Mouse (Mus musculus) intestine, embryonic 16.5 days (tissue): ENCODE results near the gene Tet3. TPM values are rescaled to one million over a fixed set of nuclear protein-coding genes. Genes with fewer than 3 reads are reported as not detected.

ENCODE experiments used
- ATAC-seq: fragments of 200-750 bp; cut with Nextera tagmentation; 2 replicates; pipeline ENCODE4 v1.8.0; 2017; ENCODE audit warnings: moderate TSS enrichment, moderate library complexity
- H3K27ac ChIP-seq: fragments of 300-500 bp; sonication (generic); 2 replicates; pipeline ENCODE4 v1.5.1; 2014; ENCODE audit warnings: mild to moderate bottlenecking, low read length
- H3K27me3 ChIP-seq: fragments of 300-500 bp; sonication (generic); replicated peaks from 2 replicates; pipeline ENCODE4 v1.6.1; 2014; ENCODE audit warnings: low read length, control low read depth, mixed read lengths; ENCODE audit not compliant: control insufficient read depth, insufficient read depth
- H3K36me3 ChIP-seq: fragments of 300-500 bp; sonication (generic); 2 replicates; pipeline ENCODE4 v1.6.1; 2014; ENCODE audit warnings: low read length, control low read depth; ENCODE audit not compliant: control insufficient read depth, insufficient read depth
- H3K4me1 ChIP-seq: fragments of 300-500 bp; sonication (generic); 2 replicates; pipeline ENCODE4 v1.6.1; 2014; ENCODE audit warnings: low read length, control low read depth, mixed read lengths; ENCODE audit not compliant: control insufficient read depth, insufficient read depth
- H3K4me2 ChIP-seq: fragments of 300-500 bp; sonication (generic); 2 replicates; pipeline ENCODE4 v1.6.1; 2014; ENCODE audit warnings: low read depth, low read length, control low read depth
- H3K4me3 ChIP-seq: fragments of 300-500 bp; sonication (generic); 2 replicates; pipeline ENCODE4 v1.5.1; 2014; ENCODE audit warnings: mild to moderate bottlenecking, low read length
- H3K9ac ChIP-seq: fragments of 300-500 bp; sonication (generic); 2 replicates; pipeline ENCODE4 v1.6.1; 2014; ENCODE audit warnings: low read depth, low read length
- H3K9me3 ChIP-seq: fragments of 300-500 bp; sonication (generic); 2 replicates; pipeline ENCODE4 v1.6.1; 2016; ENCODE audit warnings: low read length, control low read depth; ENCODE audit not compliant: control insufficient read depth
- WGBS: fragments of 180-500 bp; shearing (Covaris S2); extraction: QIAGEN DNeasy Blood & Tissue Kit; methylation state at CpG from one replicate; pipeline ENCODE4 v1.1.7; 2014; 5-methylcytosine and 5-hydroxymethylcytosine counted together
- polyA plus RNA-seq: library from polyadenylated mRNA; unstranded; fragments of >200 nt; fragmentation: Nextera tagmentation; extraction: Ambion mirVana; gene quantifications from 2 replicates; pipeline ENCODE4 v1.2.1, GENCODE M21; 2015

The Tet3 gene
- polyA plus RNA-seq, 1 experiment from 2014 or later = 40.1 TPM

DNA sequence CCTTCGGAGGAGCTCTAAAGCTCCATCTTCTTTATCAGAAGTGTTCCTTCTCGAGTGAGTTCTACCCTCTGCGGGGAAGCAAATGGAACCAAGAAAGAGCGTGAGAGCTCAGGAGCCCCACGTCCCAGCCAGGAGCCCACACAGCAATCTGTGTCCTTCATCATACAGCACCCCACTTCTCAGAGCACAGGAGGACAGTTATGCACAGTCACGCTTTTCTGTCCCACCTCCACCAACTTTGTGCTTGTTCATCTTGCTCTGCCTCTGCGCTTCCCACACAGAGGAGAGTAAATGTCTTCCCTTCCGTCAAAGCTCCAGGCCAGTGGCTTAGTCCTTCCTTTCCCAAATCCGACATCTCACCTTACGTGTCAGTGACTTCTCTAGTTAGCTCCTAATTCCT, 40.2 kb upstream of the Tet3 start:
- Histone ChIP-seq H3K36me3 (no peaks in the 10 kb centered on the region), H3K4me3 (no peak overlapping the region), H3K27ac (no peak overlapping the region), H3K9me3 (no peaks in the 10 kb centered on the region; the same call in 1 of the 2 replicates), H3K9ac (no peak overlapping the region), H3K4me1 (0 out of 2 replicates have a peak, but pooled peaks cover 3% of the 10 kb centered on the region), H3K27me3 (no peaks in the 10 kb centered on the region), H3K4me2 (no peak overlapping the region)
- 94% methylated on average over 10 of the region's 10 CpGs for WGBS
- no peak for ATAC-seq

DNA sequence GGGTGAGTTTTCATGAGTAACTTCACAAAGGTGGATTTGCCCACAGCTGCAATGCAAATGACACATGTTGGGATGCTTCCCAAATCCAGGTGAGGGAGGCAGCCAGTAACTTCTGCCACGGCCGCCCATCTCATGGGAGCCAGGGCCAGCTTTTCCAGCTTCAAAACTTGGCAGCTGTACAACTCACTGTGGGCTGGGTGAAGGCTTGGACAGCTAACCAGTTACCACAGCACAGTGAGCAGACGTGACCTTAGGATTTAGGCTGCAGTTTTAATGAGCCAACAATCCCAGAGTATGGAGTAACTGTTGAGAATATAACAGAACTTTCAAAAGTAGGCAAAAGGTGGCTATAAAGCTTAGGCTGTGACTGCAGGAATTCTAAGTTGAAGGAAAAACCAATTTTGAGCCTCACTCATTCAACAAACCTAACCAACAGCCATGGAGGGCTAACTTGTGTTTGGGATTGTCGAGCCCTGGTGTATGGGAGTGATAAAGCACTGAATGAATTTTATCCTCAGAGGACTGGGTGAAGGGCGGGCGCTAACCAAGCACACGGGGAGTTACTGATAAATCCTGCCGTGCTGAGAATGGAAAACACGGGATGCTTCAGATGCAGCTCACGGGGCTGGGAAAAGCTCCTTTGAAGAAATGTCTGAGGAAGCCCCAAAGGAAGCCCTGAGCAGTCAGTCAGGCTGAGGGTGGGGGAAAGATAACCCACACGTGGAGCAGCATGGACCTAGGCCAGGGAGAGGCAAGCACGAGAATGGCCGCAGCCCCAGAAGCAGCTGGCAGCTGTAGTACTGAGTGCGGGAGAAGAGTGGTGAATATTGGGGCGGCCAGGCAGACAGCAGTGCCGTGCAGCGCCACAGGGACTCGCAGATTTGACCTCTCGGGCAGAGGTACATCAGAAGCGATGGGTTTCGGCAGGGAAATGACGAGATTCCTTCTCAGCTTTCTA, 38.1 kb upstream of the Tet3 start:
- H3K4me1 ChIP-seq = no peaks in the 10 kb centered on the region
- ATAC-seq = no peak
- WGBS = 82% methylated on average over 22 of the region's 22 CpGs
- no peak overlapping the region for H3K4me2 ChIP-seq
- peaks cover 6% of the 10 kb centered on the region; the same call in 1 of the 2 replicates for H3K36me3 ChIP-seq
- H3K4me3 ChIP-seq = no peak overlapping the region
- no peak overlapping the region for H3K27ac ChIP-seq
- H3K9me3 ChIP-seq = no peaks in the 10 kb centered on the region; the same call in 1 of the 2 replicates
- no peak overlapping the region for H3K9ac ChIP-seq
- H3K27me3 ChIP-seq = no peaks in the 10 kb centered on the region

DNA sequence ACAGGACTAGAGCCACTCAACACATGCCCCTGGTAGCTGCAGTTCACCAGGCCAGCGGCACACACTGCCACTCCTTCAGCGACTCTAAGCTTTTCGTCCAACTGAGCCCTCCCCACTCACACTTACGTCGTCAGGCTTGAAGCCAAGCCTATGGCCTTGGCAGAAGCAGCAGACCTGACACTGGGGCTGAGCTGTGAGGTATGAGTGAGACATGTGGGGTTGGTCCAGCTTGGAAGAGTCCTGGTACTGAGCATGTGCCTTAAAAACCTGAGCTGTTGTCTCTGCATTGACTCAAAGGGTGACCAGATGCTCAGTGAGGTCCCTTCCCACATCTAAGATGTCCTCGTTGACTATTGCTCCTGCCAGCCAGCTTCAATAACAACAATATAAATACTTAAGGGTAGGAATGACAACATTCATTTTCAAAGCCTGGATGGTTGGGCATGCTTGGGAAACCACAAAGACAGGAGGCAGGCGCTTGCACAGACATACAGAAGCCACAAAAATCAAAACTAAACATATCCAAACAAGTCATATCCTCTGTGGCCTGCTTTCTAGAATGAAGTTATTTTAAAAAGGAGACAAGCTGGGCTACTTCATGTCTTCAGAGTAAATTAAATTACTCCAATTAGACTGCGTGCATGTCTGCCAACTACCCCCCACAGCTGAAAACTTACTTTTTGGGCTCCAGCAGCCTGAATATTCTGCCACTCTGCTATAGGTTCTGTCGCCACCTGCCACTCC, 37.3 kb upstream of the Tet3 start:
- no peak for ATAC-seq
- Histone ChIP-seq H3K9me3 (no peaks in the 10 kb centered on the region; the same call in 1 of the 2 replicates), H3K27me3 (no peaks in the 10 kb centered on the region), H3K36me3 (peaks cover 6% of the 10 kb centered on the region; the same call in 1 of the 2 replicates), H3K27ac (no peak overlapping the region), H3K4me1 (no peaks in the 10 kb centered on the region), H3K4me3 (no peak overlapping the region), H3K9ac (no peak overlapping the region), H3K4me2 (no peak overlapping the region)
- 82% methylated on average over 9 of the region's 9 CpGs for WGBS

- Histone ChIP-seq H3K27ac (no peak overlapping the region), H3K4me1 (peaks cover 2% of the 10 kb centered on the region; the same call in 1 of the 2 replicates), H3K4me3 (no peak overlapping the region), H3K4me2 (no peak overlapping the region), H3K9ac (no peak overlapping the region), H3K36me3 (peaks cover 8% of the 10 kb centered on the region), H3K9me3 (no peaks in the 10 kb centered on the region), H3K27me3 (no peaks in the 10 kb centered on the region)
- 57% methylated on average over 4 of the region's 4 CpGs for WGBS
- no peak for ATAC-seq
Observed at GRCm38 (mm10) chr6:83490622-83491021, 31.7 kb upstream of the Tet3 start.

DNA sequence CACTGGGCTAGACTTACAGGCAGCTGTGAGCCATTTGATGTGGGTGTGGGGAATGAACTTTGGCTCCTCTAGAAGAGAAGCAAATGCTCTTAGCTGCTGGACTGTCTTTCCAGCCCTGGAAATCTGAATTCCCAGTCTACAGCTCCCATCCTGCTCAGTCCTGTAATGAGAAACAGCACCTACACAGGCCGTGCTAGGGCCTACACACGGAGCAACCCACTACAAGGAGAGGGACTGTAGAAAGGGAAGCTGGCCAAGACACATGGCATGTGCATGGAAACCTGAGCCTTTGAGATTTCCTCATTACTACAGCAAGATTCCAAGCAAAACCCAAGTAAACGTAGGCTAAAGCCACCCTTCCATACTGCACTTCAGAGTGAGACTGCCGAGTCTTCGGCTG, 29.3 kb upstream of the Tet3 start:
- Histone ChIP-seq H3K4me2 (no peak overlapping the region), H3K27ac (no peak overlapping the region), H3K9me3 (no peaks in the 10 kb centered on the region), H3K4me3 (no peak overlapping the region), H3K27me3 (no peaks in the 10 kb centered on the region), H3K4me1 (peaks cover 2% of the 10 kb centered on the region; the same call in 1 of the 2 replicates), H3K36me3 (peaks cover 2% of the 10 kb centered on the region; the same call in 1 of the 2 replicates), H3K9ac (no peak overlapping the region)
- no peak for ATAC-seq
- WGBS = 86% methylated on average over 5 of the region's 5 CpGs

DNA sequence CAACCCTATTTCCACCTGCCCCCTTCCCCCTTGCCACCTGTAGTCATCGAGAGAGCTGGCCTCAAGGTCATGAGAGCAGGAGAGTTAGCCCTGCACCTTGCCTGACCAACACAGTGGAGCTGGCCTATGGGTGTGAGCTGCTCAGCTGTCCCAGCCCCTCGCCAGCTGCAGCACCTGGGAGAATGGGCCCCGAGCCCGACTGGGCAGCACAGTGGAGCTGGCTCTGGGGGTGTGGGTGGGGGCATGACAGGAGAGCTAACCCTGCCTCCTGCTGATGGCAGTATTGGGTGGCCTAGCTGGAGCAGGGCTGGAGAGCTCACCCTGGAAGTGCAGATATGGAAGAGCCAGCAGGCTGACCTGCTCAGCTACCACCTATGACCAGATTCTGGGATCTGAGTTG, 28.4 kb upstream of the Tet3 start:
- ATAC-seq = no peak
- Histone ChIP-seq H3K36me3 (peaks cover 2% of the 10 kb centered on the region; the same call in 1 of the 2 replicates), H3K4me2 (no peak overlapping the region), H3K27me3 (no peaks in the 10 kb centered on the region), H3K27ac (no peak overlapping the region), H3K9ac (no peak overlapping the region), H3K9me3 (no peaks in the 10 kb centered on the region), H3K4me1 (peaks cover 2% of the 10 kb centered on the region; the same call in 1 of the 2 replicates), H3K4me3 (no peak overlapping the region)
- WGBS = 81% methylated on average over 4 of the region's 4 CpGs

DNA sequence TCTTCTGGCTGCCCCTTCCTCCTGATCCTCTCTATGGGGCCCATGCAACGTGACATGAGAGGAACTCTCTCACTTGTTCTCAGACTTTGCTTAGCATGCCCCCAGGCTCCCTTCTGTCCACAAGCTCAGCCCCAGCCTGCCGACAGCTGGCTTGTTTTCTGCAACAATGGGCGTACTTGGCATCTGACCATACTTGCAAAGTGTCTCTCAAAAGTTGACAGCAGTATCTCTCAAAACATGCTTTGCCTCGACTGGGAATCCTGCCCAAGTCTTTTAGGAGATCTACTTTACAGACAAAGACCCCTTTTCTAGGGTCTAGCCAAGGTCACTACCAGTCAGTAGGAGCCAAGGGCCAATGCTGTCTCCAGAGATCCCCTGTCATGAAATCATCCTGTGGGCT, 27.0 kb upstream of the Tet3 start:
- H3K4me3 ChIP-seq = no peak overlapping the region
- H3K27me3 ChIP-seq = no peaks in the 10 kb centered on the region
- ATAC-seq = no peak
- peaks cover 2% of the 10 kb centered on the region; the same call in 1 of the 2 replicates for H3K4me1 ChIP-seq
- peaks cover 4% of the 10 kb centered on the region; the same call in 1 of the 2 replicates for H3K36me3 ChIP-seq
- H3K9me3 ChIP-seq = no peaks in the 10 kb centered on the region
- H3K4me2 ChIP-seq = no peak overlapping the region
- H3K9ac ChIP-seq = no peak overlapping the region
- H3K27ac ChIP-seq = no peak overlapping the region
- 70% methylated on average over 4 of the region's 4 CpGs for WGBS

- no peaks in the 10 kb centered on the region for H3K9me3 ChIP-seq
- ATAC-seq = no peak
- H3K4me2 ChIP-seq = no peak overlapping the region
- no peak overlapping the region for H3K27ac ChIP-seq
- H3K36me3 ChIP-seq = peaks cover 8% of the 10 kb centered on the region
- H3K4me3 ChIP-seq = no peak overlapping the region
- H3K27me3 ChIP-seq = no peaks in the 10 kb centered on the region
- H3K4me1 ChIP-seq = peaks cover 2% of the 10 kb centered on the region; the same call in 1 of the 2 replicates
- H3K9ac ChIP-seq = no peak overlapping the region
- 92% methylated on average over 7 of the region's 7 CpGs for WGBS
Observed at GRCm38 (mm10) chr6:83483776-83484175, 24.9 kb upstream of the Tet3 start.

- 0 out of 2 replicates have a peak overlapping the region, but pooled peaks have one; percentile 8 for H3K27ac ChIP-seq
- peak; percentile 56 for ATAC-seq
Observed at GRCm38 (mm10) chr6:83482418-83483085, 23.7 kb upstream of the Tet3 start.

More at GRCm38 (mm10) chr6:83482418-83483085, 23.7 kb upstream of the Tet3 start:
- H3K27me3 ChIP-seq = no peaks in the 10 kb centered on the region
- no peaks in the 10 kb centered on the region for H3K9me3 ChIP-seq
- WGBS = 43% methylated on average over 10 of the region's 10 CpGs
- H3K4me2 ChIP-seq = no peak overlapping the region
- no peak overlapping the region for H3K9ac ChIP-seq
- H3K4me3 ChIP-seq = no peak overlapping the region
- peaks cover 8% of the 10 kb centered on the region for H3K36me3 ChIP-seq
- no peaks in the 10 kb centered on the region for H3K4me1 ChIP-seq
